In genomic region chr13:6509616-6510384, GRCm38 (mm10) we compare ENCODE assay signal across 33 mouse cellular contexts. TPM values are rescaled to one million over a fixed set of nuclear protein-coding genes. Genes with fewer than 3 reads are reported as not detected.
A peak's percentile ranks its signal among the peaks of the same experiment; 100 is the strongest.
DNase-seq lines count a peak whose midpoint lies in the region; ATAC-seq lines count a peak whose summit lies in the region.
"Had no signal": no experiment of that assay in that cellular context is flagged by ENCODE, and none has a peak within 500 bp of the region (broad histone marks: within the 10 kb centered on the region; RNA-seq: fewer than 3 reads in every experiment).

No protein-coding gene starts in this region.

- no peaks in the 10 kb centered on the region for H3K36me3 ChIP-seq in heart, embryonic 12.5 days
- H3K36me3 ChIP-seq in limb, embryonic 15.5 days = no peaks in the 10 kb centered on the region
- H3K36me3 ChIP-seq: embryonic facial prominence, embryonic 12.5 days; forebrain, embryonic 10.5 days; forebrain, embryonic 15.5 days; hindbrain, embryonic 10.5 days; hindbrain, embryonic 15.5 days; midbrain, embryonic 10.5 days; neural tube, embryonic 12.5 days had no signal

- ATAC-seq in heart, embryonic 12.5 days (ENCODE audit: insufficient number of reproducible peaks, low FRiP score) = no peak
- ATAC-seq in limb, embryonic 15.5 days (ENCODE audit: insufficient number of reproducible peaks, low FRiP score, low TSS enrichment, low read depth) = peak; percentile 24; the same call in 1 of the 2 replicates
- ATAC-seq: activated CD4-positive, CD25-positive, alpha-beta regulatory T cell, adult 4 months; forebrain, embryonic 15.5 days; inflammation-experienced regulatory T-cells, adult 6 months; midbrain, embryonic 16.5 days had no signal

- no peaks in the 10 kb centered on the region for H3K27me3 ChIP-seq in heart, embryonic 12.5 days (replicated peaks)
- no peaks in the 10 kb centered on the region for H3K27me3 ChIP-seq in limb, embryonic 15.5 days
- H3K27me3 ChIP-seq: embryonic facial prominence, embryonic 12.5 days; forebrain, embryonic 15.5 days; hindbrain, embryonic 15.5 days; neural tube, embryonic 12.5 days had no signal

- peak; percentile 32 for DNase-seq in gastrocnemius, postnatal 25 days
- no peak for DNase-seq in gastrocnemius, postnatal 14 days
- peak; percentile 46 to 48 for DNase-seq in heart, postnatal 10 days
- DNase-seq in lung, postnatal 10 days = no peak
- DNase-seq in thymus, postnatal 25 days = no peak
- DNase-seq: adrenal gland, adult 8-10 months; cerebellum, adult 11 months; cerebellum, adult 9-10 months; cerebellum, postnatal 36 days; gastrocnemius, adult 2 months; kidney, adult 11 months; kidney, postnatal 14 days; liver; lung, adult 2 months; lung, postnatal 14 days; right cerebral cortex, adult 18-20 months; thymus, adult 18-20 months; thymus, postnatal 36 days had no signal

- WGBS in heart, embryonic 12.5 days = 80% methylated on average over 9 of the region's 9 CpGs
- WGBS in limb, embryonic 15.5 days = 72% methylated on average over 9 of the region's 9 CpGs

- no peak overlapping the region for H3K4me2 ChIP-seq in heart, embryonic 12.5 days
- H3K4me2 ChIP-seq in limb, embryonic 15.5 days = no peak overlapping the region
- H3K4me2 ChIP-seq: embryonic facial prominence, embryonic 12.5 days; forebrain, embryonic 15.5 days; hindbrain, embryonic 15.5 days; neural tube, embryonic 12.5 days had no signal

- H3K4me1 ChIP-seq in heart, embryonic 12.5 days (replicated peaks) = no peaks in the 10 kb centered on the region
- H3K4me1 ChIP-seq in limb, embryonic 15.5 days = no peaks in the 10 kb centered on the region
- H3K4me1 ChIP-seq: embryonic facial prominence, embryonic 12.5 days; forebrain, embryonic 10.5 days; forebrain, embryonic 15.5 days; hindbrain, embryonic 10.5 days; hindbrain, embryonic 15.5 days; midbrain, embryonic 10.5 days had no signal

- intact Hi-C loops in gastrocnemius, postnatal 14 days (cut with DNase I; ENCODE audit: low total_unique reads) = no loop called here
- intact Hi-C loops in heart, postnatal 10 days (cut with DNase I) = no loop called here

- H3K9ac ChIP-seq in heart, embryonic 12.5 days = no peak overlapping the region
- H3K9ac ChIP-seq in limb, embryonic 15.5 days = no peak overlapping the region
- H3K9ac ChIP-seq: embryonic facial prominence, embryonic 12.5 days; forebrain, embryonic 15.5 days; hindbrain, embryonic 15.5 days; liver, embryonic 14.5 days; neural tube, embryonic 12.5 days had no signal

- no peaks in the 10 kb centered on the region for H3K9me3 ChIP-seq in heart, embryonic 12.5 days (replicated peaks)
- no peaks in the 10 kb centered on the region for H3K9me3 ChIP-seq in limb, embryonic 15.5 days
- H3K9me3 ChIP-seq: embryonic facial prominence, embryonic 12.5 days; forebrain, embryonic 10.5 days; forebrain, embryonic 15.5 days; hindbrain, embryonic 10.5 days; hindbrain, embryonic 15.5 days; midbrain, embryonic 10.5 days; neural tube, embryonic 12.5 days had no signal

- no peak overlapping the region for H3K27ac ChIP-seq in heart, embryonic 12.5 days (ENCODE audit: poor library complexity, severe bottlenecking)
- H3K27ac ChIP-seq in limb, embryonic 15.5 days = no peak overlapping the region
- H3K27ac ChIP-seq: embryonic facial prominence, embryonic 12.5 days; forebrain, embryonic 10.5 days; forebrain, embryonic 15.5 days; gastrocnemius, adult 2 months; hindbrain, embryonic 10.5 days; hindbrain, embryonic 15.5 days; left cerebral cortex, adult 2 months; liver, embryonic 14.5 days; midbrain, embryonic 10.5 days; neural tube, embryonic 12.5 days; stomach, postnatal 0 days had no signal

- no peak overlapping the region for H3K4me3 ChIP-seq in heart, embryonic 12.5 days
- H3K4me3 ChIP-seq in limb, embryonic 15.5 days = no peak overlapping the region
- H3K4me3 ChIP-seq: embryonic facial prominence, embryonic 12.5 days; forebrain, embryonic 10.5 days; forebrain, embryonic 15.5 days; gastrocnemius, adult 2 months; hindbrain, embryonic 10.5 days; hindbrain, embryonic 15.5 days; left cerebral cortex, adult 2 months; midbrain, embryonic 10.5 days; neural tube, embryonic 12.5 days had no signal

RNA-seq across cellular contexts. Expression of gene Pitrm1, which starts 38.1 kb away (rescaled TPM):
- total RNA-seq in gastrocnemius, postnatal 25 days (2021) = 10 to 100 TPM; 30.8 to 32.1 TPM
- total RNA-seq in gastrocnemius, postnatal 14 days (2021) = 10 to 100 TPM; 26.8 to 33.3 TPM
- total RNA-seq in heart, postnatal 10 days (2021) = 10 to 100 TPM; 59.7 to 64.7 TPM
- polyA plus RNA-seq in heart, embryonic 12.5 days (2016; fragmentation: Nextera tagmentation; extraction: Ambion mirVana) = 80.2 and 80.3 TPM in 2 replicates
- 68.5 and 72.3 TPM in 2 replicates for polyA plus RNA-seq in limb, embryonic 15.5 days (2015; fragmentation: Nextera tagmentation; extraction: Ambion mirVana)

Comparison
In these comparisons a context has a peak if more than half of its experiments do, and no peak if none do; other contexts are left out.
1. DNase-seq: peak in gastrocnemius, postnatal 25 days (single experiment) and heart, postnatal 10 days (2 of 2); none in gastrocnemius, postnatal 14 days (single experiment), lung, postnatal 10 days (single experiment) and thymus, postnatal 25 days (single experiment).